Mouse (Mus musculus): ENCODE results near the gene Armh3. TPM values are rescaled to one million over a fixed set of nuclear protein-coding genes. Genes with fewer than 3 reads are reported as not detected.

Gene Armh3
- polyA plus RNA-seq (2017; shearing (Covaris generic)) = 10 to 100 TPM; 10.5 to 15.7 TPM

GRCm38 (mm10) chr19:45997785-45998693, at the start of gene Armh3:
Armh3 (minus strand) TSS chr19:45998488.

GRCm38 (mm10) chr19:46044993-46045695, 46.9 kb upstream of the Armh3 start, which contains the start of gene Ldb1:
Ldb1 (minus strand) TSS chr19:46045214.

GRCm38 (mm10) chr19:46044271-46044992, 46.1 kb upstream of the Armh3 start, which contains the start of gene Pprc1:
Pprc1 (plus strand) TSS chr19:46044886.

GRCm38 (mm10) chr19:46003371-46004226, 5.3 kb upstream of the Armh3 start, which contains the start of gene Hps6:
Hps6 (plus strand) TSS chr19:46003508.

GRCm38 (mm10) chr19:45815831-45816405, 182.4 kb downstream of the Armh3 start, which contains the start of gene Kcnip2:
Kcnip2 (minus strand) TSS chr19:45816061.

GRCm38 (mm10) chr19:45783181-45783932, 214.9 kb downstream of the Armh3 start, which contains the start of gene Mgea5:
Mgea5 (minus strand) TSS chr19:45783837.

Other genes starting within 250 kb of the Armh3 start
- gene Npm3, start 248.9 kb downstream of the Armh3 start, polyA plus RNA-seq (2017; shearing (Covaris generic)) = 10 to 100 TPM; 28.6 to 32.8 TPM
- gene Mgea5, start 214.7 kb downstream of the Armh3 start, polyA plus RNA-seq (2017; shearing (Covaris generic)) = 100 to 1,000 TPM; 194 to 217 TPM
- gene Kcnip2, start 182.4 kb downstream of the Armh3 start, polyA plus RNA-seq (2017; shearing (Covaris generic)) = 10 to 100 TPM in 1 of 2 experiments, 1 to 10 TPM in 1; 7.5 to 14.3 TPM
- 10 to 100 TPM; 14.9 to 16.5 TPM for gene Hps6, start 5.0 kb upstream of the Armh3 start, polyA plus RNA-seq (2017; shearing (Covaris generic))
- 10 to 100 TPM; 43.5 to 60.9 TPM for gene Pprc1, start 46.4 kb upstream of the Armh3 start, polyA plus RNA-seq (2017; shearing (Covaris generic))
- gene Ldb1, start 46.7 kb upstream of the Armh3 start, polyA plus RNA-seq (2017; shearing (Covaris generic)) = 100 to 1,000 TPM; 232 to 298 TPM
- 10 to 100 TPM; 75.5 to 93.8 TPM for gene Nolc1, start 77.4 kb upstream of the Armh3 start, polyA plus RNA-seq (2017; shearing (Covaris generic))
- gene Elovl3, start 133.4 kb upstream of the Armh3 start, polyA plus RNA-seq (2017; shearing (Covaris generic)) = not detected
- gene Pitx3, start 149.8 kb upstream of the Armh3 start, polyA plus RNA-seq (2017; shearing (Covaris generic)) = under 1 TPM in 1 of 2 experiments, not detected in 1; 0.27 TPM
- 10 to 100 TPM; 57.4 to 61.6 TPM for gene Gbf1, start 154.0 kb upstream of the Armh3 start, polyA plus RNA-seq (2017; shearing (Covaris generic))